Mouse (Mus musculus) E14TG2a.4 (cell line): ENCODE measurements at regions not wholly inside any gene's neighbourhood (a gene's known extent, or its start where the extent isn't known, plus 50 kb on each side); places are given as distances from the start of the nearest gene placed in this dataset.

Experiments used
- CTCF ChIP-seq: conservative IDR thresholded peaks from 2 replicates; pipeline ENCODE4 v1.5.1; 2014; ENCODE audit warnings: low read length
- NANOG ChIP-seq: IDR thresholded peaks from 2 replicates; pipeline ENCODE4 v1.6.1; 2014; ENCODE audit warnings: borderline replicate concordance, low read length, mixed read lengths

- no peak for TF ChIP-seq CTCF
- no peak for TF ChIP-seq NANOG
These were observed 50.7 kb upstream of the Tlk1 start for GRCm38 (mm10) chr2:70876251-70876650.
